Mouse (Mus musculus): ENCODE results near the gene Notch3. TPM values are rescaled to one million over a fixed set of nuclear protein-coding genes. Genes with fewer than 3 reads are reported as not detected.

Notch3 gene
- 0.44 TPM for polyA plus RNA-seq (2014; fragmentation: Illumina TruSeq; extraction: RNeasy Lipid Tissue Mini Kit (QIAGEN cat#74804); ENCODE audit: low read depth, low replicate concordance)

DNA sequence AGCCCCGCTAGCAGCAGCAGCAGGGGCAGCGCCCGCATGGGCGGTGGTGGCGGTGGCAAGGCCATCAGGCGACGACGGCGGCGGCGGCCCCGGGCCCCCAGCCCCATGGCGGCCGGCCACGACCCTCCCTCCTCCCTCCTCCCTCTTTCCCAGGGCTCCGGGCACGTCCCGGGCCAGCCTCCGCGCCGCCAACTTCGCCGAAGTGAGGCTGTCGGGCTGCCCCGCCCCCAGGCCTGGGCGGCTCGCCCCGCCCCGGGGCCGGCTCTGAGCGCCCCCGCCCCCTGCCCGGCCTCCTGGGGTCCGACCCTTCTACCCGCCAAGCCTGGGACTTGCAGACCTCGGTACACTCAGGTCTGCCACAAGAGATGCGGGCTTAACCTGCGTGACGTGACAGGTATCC lies at the start of gene Notch3:
Gene Notch3, minus strand, starts transcription at position 166 of the 400 bp plus-strand sequence.

DNA sequence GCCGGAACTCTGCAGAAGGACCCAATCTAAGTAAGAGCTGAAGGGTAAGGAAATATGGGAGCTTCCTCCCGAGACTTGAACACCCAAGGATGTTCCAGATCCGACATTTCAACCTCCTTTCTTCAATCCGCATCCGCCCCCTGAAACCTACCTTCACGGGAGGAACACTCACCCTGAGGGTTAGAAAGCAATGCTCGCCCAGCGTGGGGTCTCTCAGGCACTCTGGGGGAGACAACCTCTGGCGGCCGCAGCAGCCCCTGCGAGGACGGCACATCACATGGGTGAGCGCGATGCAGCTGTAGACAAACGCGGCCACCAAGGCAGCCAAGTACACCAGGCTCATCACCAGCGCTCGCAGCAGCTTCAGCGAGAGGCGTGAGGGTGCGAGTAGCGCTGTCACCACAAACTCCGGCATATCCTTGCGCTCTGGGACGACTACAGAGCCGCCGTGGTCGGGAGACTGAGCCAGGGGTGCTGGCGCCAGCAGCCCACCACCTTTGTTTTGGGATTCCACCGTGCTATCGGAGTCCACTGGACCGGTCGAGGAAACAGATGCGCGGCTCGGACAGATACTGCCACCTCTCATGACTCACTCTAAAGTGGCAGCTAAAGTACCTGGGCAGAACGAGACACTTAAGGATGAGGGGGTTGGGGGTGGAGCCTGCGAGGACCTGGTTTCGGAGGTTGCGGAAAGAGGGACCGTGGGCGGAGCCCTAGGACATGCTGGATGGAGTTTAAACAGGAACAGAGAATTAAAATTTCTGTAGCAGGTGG lies 22.4 kb upstream of the Notch3 start, which contains the start of gene Ephx3:
Gene Ephx3, minus strand, starts transcription at position 687 of the 774 bp plus-strand sequence.

Other genes with a start within 250 kb of the Notch3 start
- gene Rrp1b, start 130.8 kb downstream of the Notch3 start, polyA plus RNA-seq (2014; fragmentation: Illumina TruSeq; extraction: RNeasy Lipid Tissue Mini Kit (QIAGEN cat#74804); ENCODE audit: low read depth, low replicate concordance): 2.4 TPM
- 0.22 TPM for gene Hsf2bp, start 130.5 kb downstream of the Notch3 start, polyA plus RNA-seq (2014; fragmentation: Illumina TruSeq; extraction: RNeasy Lipid Tissue Mini Kit (QIAGEN cat#74804); ENCODE audit: low read depth, low replicate concordance)
- gene Ephx3, start 22.7 kb upstream of the Notch3 start, polyA plus RNA-seq (2014; fragmentation: Illumina TruSeq; extraction: RNeasy Lipid Tissue Mini Kit (QIAGEN cat#74804); ENCODE audit: low read depth, low replicate concordance): 0.35 TPM
- gene Brd4, start 117.9 kb upstream of the Notch3 start, polyA plus RNA-seq (2014; fragmentation: Illumina TruSeq; extraction: RNeasy Lipid Tissue Mini Kit (QIAGEN cat#74804); ENCODE audit: low read depth, low replicate concordance): 28.5 TPM
- 127 TPM for gene Akap8, start 154.4 kb upstream of the Notch3 start, polyA plus RNA-seq (2014; fragmentation: Illumina TruSeq; extraction: RNeasy Lipid Tissue Mini Kit (QIAGEN cat#74804); ENCODE audit: low read depth, low replicate concordance)
- gene Akap8l, start 183.8 kb upstream of the Notch3 start, polyA plus RNA-seq (2014; fragmentation: Illumina TruSeq; extraction: RNeasy Lipid Tissue Mini Kit (QIAGEN cat#74804); ENCODE audit: low read depth, low replicate concordance): 23.2 TPM
- 3.1 TPM for gene Wiz, start 222.6 kb upstream of the Notch3 start, polyA plus RNA-seq (2014; fragmentation: Illumina TruSeq; extraction: RNeasy Lipid Tissue Mini Kit (QIAGEN cat#74804); ENCODE audit: low read depth, low replicate concordance)
- 1.4 TPM for gene Rasal3, start 236.7 kb upstream of the Notch3 start, polyA plus RNA-seq (2014; fragmentation: Illumina TruSeq; extraction: RNeasy Lipid Tissue Mini Kit (QIAGEN cat#74804); ENCODE audit: low read depth, low replicate concordance)

Data from sigmoid colon, adult 10 weeks (tissue).